Mouse (Mus musculus) hindbrain, embryonic 16.5 days (tissue): ENCODE data around the gene Slc7a11. TPM values are rescaled to one million over a fixed set of nuclear protein-coding genes. Genes with fewer than 3 reads are reported as not detected.

ENCODE experiments used
- ATAC-seq: fragments of 200-750 bp; cut with Nextera tagmentation; 2 replicates; pipeline ENCODE4 v1.8.0; 2017; ENCODE audit warnings: moderate TSS enrichment, moderate library complexity
- H3K27ac ChIP-seq: fragments of 300-500 bp; sonication (generic); 2 replicates; pipeline ENCODE4 v1.5.1; 2014; ENCODE audit warnings: low read depth, mild to moderate bottlenecking, control low read depth, low read length, moderate library complexity
- H3K27me3 ChIP-seq: fragments of 300-500 bp; sonication (generic); replicated peaks from 2 replicates; pipeline ENCODE4 v1.6.1; 2014; ENCODE audit warnings: low read length; ENCODE audit not compliant: control insufficient read depth, insufficient read depth
- H3K36me3 ChIP-seq: fragments of 300-500 bp; sonication (generic); 2 replicates; pipeline ENCODE4 v1.6.1; 2014; ENCODE audit warnings: mild to moderate bottlenecking, low read length, moderate library complexity, mixed read lengths; ENCODE audit not compliant: control insufficient read depth, insufficient read depth
- H3K4me1 ChIP-seq: fragments of 300-500 bp; sonication (generic); 2 replicates; pipeline ENCODE4 v1.6.1; 2014; ENCODE audit warnings: low read depth, low read length; ENCODE audit not compliant: control insufficient read depth, insufficient read depth
- H3K4me2 ChIP-seq: fragments of 300-500 bp; sonication (generic); 2 replicates; pipeline ENCODE4 v1.6.1; 2014; ENCODE audit warnings: mild to moderate bottlenecking, low read length, control low read depth, moderate library complexity
- H3K4me3 ChIP-seq: fragments of 300-500 bp; sonication (generic); 2 replicates; pipeline ENCODE4 v1.5.1; 2014; ENCODE audit warnings: mild to moderate bottlenecking, low read length, control low read depth, moderate library complexity
- H3K9ac ChIP-seq: fragments of 300-500 bp; sonication (generic); 2 replicates; pipeline ENCODE4 v1.6.1; 2014; ENCODE audit warnings: low read depth, mild to moderate bottlenecking, control low read depth, low read length, moderate library complexity
- H3K9me3 ChIP-seq: fragments of 300-500 bp; sonication (generic); 2 replicates; pipeline ENCODE4 v1.6.1; 2014; ENCODE audit warnings: mild to moderate bottlenecking, low read length, moderate library complexity; ENCODE audit not compliant: control insufficient read depth
- WGBS: fragments of 180-500 bp; shearing (Covaris S2); extraction: QIAGEN DNeasy Blood & Tissue Kit; methylation state at CpG from one replicate; pipeline ENCODE4 v1.1.7; 2014; 5-methylcytosine and 5-hydroxymethylcytosine counted together
- polyA plus RNA-seq: library from polyadenylated mRNA; unstranded; fragments of >200 nt; fragmentation: Nextera tagmentation; extraction: Ambion mirVana; gene quantifications from 2 replicates; pipeline ENCODE4 v1.2.1, GENCODE M21; 2015

The Slc7a11 gene
- polyA plus RNA-seq, 1 experiment from 2014 or later = 3.4 TPM

- no peaks in the 10 kb centered on the region for H3K36me3 ChIP-seq
- H3K4me3 ChIP-seq = no peak overlapping the region
- H3K4me2 ChIP-seq = no peak overlapping the region
- H3K9ac ChIP-seq = no peak overlapping the region
- WGBS = 50% methylated on average over 4 of the region's 4 CpGs
- no peak overlapping the region for H3K27ac ChIP-seq
- no peaks in the 10 kb centered on the region for H3K4me1 ChIP-seq
- H3K9me3 ChIP-seq = no peaks in the 10 kb centered on the region
- no peak for ATAC-seq
- no peaks in the 10 kb centered on the region for H3K27me3 ChIP-seq
These were observed 586.6 kb downstream of the Slc7a11 start for GRCm38 (mm10) chr3:49856797-49857196.

- Histone ChIP-seq H3K4me2 (no peak overlapping the region), H3K4me1 (no peaks in the 10 kb centered on the region), H3K9me3 (no peaks in the 10 kb centered on the region), H3K36me3 (no peaks in the 10 kb centered on the region), H3K27ac (no peak overlapping the region), H3K27me3 (no peaks in the 10 kb centered on the region), H3K9ac (no peak overlapping the region), H3K4me3 (no peak overlapping the region)
- WGBS = 74% methylated on average over 2 of the region's 2 CpGs
- ATAC-seq = no peak
These were observed 589.1 kb downstream of the Slc7a11 start for GRCm38 (mm10) chr3:49854277-49854676.

GRCm38 (mm10) chr3:49842971-49843370 lies 600.4 kb downstream of the Slc7a11 start:
- H3K27me3 ChIP-seq = no peaks in the 10 kb centered on the region
- H3K9ac ChIP-seq = no peak overlapping the region
- no peaks in the 10 kb centered on the region for H3K36me3 ChIP-seq
- no peak for ATAC-seq
- no peaks in the 10 kb centered on the region for H3K4me1 ChIP-seq
- 59% methylated on average over 3 of the region's 3 CpGs for WGBS
- no peak overlapping the region for H3K4me2 ChIP-seq
- H3K27ac ChIP-seq = no peak overlapping the region
- no peaks in the 10 kb centered on the region for H3K9me3 ChIP-seq
- H3K4me3 ChIP-seq = no peak overlapping the region
